Mouse (Mus musculus) MEL-GATA-1-ER (cell line): ENCODE data around the gene Clpb.

Experiments used
- DNase-seq: peaks from one replicate; pipeline ENCODE4 v3.0.0-alpha.2; 2012; ENCODE audit warnings: low read depth; ENCODE audit errors: extremely low read depth

Clpb gene

GRCm38 (mm10) chr7:101820295-101821030, 157.0 kb downstream of the Clpb start:
- DNase-seq = no peak

DNA sequence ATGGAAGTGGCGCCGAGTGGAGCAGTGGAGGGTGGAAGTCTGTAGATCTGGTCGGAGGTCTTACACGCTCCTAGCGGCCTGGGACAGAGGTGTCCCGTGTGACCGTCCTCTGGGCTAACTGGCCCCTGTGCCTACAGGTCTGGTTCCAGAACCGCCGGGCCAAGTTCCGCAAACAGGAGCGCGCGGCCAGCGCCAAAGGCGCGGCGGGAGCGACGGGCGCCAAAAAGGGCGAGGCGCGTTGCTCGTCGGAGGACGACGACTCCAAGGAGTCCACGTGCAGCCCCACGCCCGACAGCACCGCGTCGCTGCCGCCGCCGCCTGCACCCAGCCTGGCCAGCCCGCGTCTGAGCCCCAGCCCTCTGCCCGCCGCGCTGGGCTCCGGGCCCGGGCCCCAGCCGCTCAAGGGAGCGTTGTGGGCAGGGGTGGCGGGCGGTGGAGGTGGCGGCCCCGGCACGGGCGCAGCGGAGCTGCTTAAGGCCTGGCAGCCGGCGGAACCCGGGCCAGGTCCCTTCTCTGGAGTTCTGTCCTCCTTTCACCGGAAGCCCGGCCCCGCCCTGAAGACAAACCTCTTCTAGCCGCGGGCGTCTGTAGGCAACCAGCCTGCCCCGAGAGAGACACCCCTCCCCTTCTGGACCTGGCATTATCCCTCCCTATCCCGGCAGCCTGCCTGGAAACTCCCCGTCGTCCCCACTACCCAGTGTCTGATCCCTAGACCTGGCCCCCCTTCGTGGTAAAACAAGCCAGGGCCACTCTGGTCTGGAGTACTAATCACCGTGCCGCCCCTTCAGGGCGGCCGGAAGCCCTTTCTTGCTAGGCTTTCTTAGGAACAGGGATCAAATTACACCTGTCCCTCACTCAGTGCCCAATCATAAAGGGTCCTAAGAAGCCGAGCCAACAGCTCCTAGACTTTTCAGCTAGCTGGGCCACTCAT, 158.4 kb downstream of the Clpb start:
- DNase-seq = no peak

DNA sequence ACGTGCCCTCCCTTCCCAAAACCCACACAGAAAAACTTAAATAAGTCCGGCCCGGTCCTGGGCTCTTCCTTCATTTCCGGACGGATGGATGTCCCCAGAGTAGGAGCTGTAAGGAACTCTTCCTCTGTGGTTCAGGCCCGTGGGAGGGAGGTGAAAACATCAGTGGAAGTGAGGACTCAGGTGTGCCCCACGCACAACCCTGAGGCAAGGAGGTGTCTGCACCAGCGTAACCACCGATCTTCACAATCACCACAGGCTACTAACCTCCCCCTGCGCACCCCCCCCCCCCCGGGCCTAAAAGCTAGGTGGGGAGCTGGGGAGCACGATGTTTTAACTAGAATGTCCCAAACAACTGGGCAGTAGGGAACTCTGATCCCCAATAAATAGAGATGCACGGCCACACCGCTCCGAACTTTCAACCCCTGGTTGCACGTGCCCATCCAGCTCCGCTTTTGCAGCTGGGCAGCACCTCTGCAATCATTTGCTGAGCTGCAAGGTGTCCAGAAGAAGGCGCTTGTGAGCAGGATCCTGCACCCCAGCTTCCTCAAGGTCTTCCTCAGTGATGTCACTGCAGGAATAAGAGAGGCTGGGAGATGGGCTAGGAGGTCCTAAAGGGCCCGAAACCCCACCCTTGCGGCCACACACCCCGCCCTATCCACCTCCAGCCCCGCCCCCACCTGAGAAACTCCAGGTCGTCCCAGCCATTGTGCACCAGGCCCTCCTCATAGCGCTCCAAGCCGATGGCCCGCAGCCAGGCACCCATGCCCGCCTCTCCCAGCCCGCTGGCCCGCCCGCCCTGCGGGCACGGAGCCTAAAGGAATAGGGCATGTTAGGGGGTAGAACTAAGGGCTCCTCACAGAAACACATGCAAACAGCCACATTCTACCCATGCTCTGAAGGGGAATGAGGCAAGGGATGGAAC, 159.7 kb downstream of the Clpb start:
- no peak for DNase-seq

- DNase-seq = no peak
Observed at GRCm38 (mm10) chr7:101823758-101824630, 160.6 kb downstream of the Clpb start.

GRCm38 (mm10) chr7:101830373-101830772, 166.9 kb downstream of the Clpb start:
- no peak for DNase-seq

DNA sequence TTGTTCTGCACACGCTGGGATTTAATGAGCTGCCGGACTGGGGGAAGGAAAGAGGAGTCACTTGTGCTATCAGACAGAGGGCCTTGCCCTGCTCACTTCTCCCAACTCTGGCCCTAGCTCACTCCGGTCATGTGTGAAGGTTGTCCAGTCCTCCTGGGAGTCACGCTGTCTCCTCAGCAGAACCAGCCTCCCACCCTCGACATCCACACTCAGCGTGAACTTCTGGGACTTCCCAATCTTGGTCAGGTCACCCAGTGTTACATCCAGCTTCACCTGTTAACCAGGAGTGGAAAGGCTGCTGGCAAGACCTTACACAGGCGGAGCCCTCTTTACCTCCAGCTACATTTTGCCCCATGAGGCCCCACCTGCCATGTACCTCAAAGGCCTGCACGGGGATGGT, 168.0 kb downstream of the Clpb start:
- no peak for DNase-seq

- DNase-seq = no peak
Observed at GRCm38 (mm10) chr7:101832372-101832771, 168.9 kb downstream of the Clpb start.

GRCm38 (mm10) chr7:101833352-101833751, 169.9 kb downstream of the Clpb start:
- DNase-seq = no peak

GRCm38 (mm10) chr7:101833916-101834584, 170.6 kb downstream of the Clpb start:
- no peak for DNase-seq

DNA sequence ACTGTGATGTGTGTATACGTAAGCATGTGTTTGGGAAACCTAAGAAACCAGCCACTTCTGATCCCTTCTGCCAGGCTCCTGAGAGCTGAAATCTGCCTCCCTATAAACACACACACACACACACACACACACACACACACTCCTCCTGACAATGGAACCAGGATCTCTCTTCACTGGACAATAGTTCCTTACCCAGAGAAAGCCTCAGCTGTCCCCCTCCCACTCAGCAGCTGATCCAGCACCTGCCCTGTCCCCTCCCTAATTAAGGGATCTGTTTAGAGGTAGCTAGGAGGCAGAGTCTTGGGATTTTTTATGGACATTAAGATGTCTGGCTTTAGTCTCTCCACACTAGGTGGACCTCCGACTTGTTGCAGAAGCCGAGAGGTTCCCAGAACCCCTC, 171.5 kb downstream of the Clpb start:
- no peak for DNase-seq

- no peak for DNase-seq
Observed at GRCm38 (mm10) chr7:101835457-101836109, 172.2 kb downstream of the Clpb start.

GRCm38 (mm10) chr7:101836271-101837153, 173.1 kb downstream of the Clpb start:
- peak; percentile 30 for DNase-seq

GRCm38 (mm10) chr7:101837154-101837605, 173.7 kb downstream of the Clpb start:
- peak; percentile 18 for DNase-seq

DNA sequence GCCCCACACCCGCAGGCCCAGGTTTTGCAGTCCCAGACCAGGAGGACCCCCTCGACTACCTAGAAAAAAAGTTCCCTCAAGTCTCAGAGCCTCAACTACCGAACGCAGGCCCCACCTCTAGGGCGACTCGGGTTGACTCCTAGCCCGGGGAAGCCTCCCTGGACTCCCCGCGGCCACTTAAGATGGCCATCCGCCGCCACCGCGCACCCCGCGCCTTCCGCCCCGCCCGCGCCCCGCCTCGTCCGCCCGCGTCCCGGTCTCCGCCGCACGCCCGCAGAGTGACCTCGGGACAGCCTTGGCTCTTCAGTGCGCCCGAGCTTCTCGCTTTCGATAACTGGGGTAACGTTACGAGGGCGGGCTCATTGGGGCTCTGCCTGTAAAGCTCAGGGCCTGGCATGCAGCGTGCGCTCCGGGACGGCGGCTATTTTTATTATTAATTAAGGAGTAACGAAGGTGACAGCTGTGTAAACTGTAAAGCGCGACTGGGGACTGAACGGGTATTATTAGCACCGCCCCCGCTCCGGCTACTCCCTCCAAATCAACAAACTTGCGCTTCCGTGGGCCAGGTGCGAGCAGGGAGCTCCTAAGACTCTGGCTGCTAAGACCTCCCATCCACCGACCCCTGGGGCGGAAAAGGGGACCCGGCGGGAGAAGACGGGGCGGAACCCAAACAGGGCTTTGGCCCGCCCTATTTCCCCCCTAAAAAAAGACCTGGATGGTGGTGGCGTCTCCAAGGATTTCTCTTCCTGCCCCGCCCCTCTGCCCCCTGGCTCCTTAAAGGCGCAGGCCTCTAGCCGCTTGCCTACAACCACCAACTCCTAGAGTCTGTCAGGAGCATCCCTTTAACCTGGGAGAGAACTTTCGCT, 174.4 kb downstream of the Clpb start, which contains the start of gene Inppl1:
TSS of gene Inppl1 (minus strand) at position 624 of the 866 bp plus-strand sequence.
- peak; percentile 64 for DNase-seq

- DNase-seq = no peak
Observed at GRCm38 (mm10) chr7:101844186-101844585, 180.8 kb downstream of the Clpb start.
